Mouse (Mus musculus) C2C12 (cell line): ENCODE measurements at regions not wholly inside any gene's neighbourhood (a gene's known extent, or its start where the extent isn't known, plus 50 kb on each side); places are given as distances from the start of the nearest gene placed in this dataset.

Experiments
- CEBPB ChIP-seq: IDR thresholded peaks from one replicate; pipeline ENCODE4 v1.6.1; 2011; ENCODE audit warnings: low read depth, mild to moderate bottlenecking, control low read depth, moderate library complexity
- CTCF ChIP-seq: IDR thresholded peaks from one replicate; pipeline ENCODE4 v1.5.1; 2011; ENCODE audit not compliant: control insufficient read depth, insufficient read depth, insufficient read length
- FOSL1 ChIP-seq: IDR thresholded peaks from one replicate; pipeline ENCODE4 v1.8.0; 2011; ENCODE audit warnings: mild to moderate bottlenecking, low read length; ENCODE audit not compliant: poor library complexity, insufficient read depth, severe bottlenecking
- MAX ChIP-seq: IDR thresholded peaks from one replicate; pipeline ENCODE4 v1.6.1; 2011; ENCODE audit warnings: mild to moderate bottlenecking, control low read depth
- MYOD1 ChIP-seq: IDR thresholded peaks from one replicate; pipeline ENCODE4 v1.6.1; 2011; ENCODE audit warnings: low read depth; ENCODE audit not compliant: control insufficient read depth, insufficient read length
- MYOG ChIP-seq: IDR thresholded peaks from one replicate; pipeline ENCODE4 v1.6.1; 2011; ENCODE audit not compliant: control insufficient read depth, insufficient read length; ENCODE audit errors: extremely low read depth
- USF1 ChIP-seq: IDR thresholded peaks from one replicate; pipeline ENCODE4 v1.6.1; 2011; ENCODE audit warnings: low read depth, mild to moderate bottlenecking, control low read depth, moderate library complexity

DNA sequence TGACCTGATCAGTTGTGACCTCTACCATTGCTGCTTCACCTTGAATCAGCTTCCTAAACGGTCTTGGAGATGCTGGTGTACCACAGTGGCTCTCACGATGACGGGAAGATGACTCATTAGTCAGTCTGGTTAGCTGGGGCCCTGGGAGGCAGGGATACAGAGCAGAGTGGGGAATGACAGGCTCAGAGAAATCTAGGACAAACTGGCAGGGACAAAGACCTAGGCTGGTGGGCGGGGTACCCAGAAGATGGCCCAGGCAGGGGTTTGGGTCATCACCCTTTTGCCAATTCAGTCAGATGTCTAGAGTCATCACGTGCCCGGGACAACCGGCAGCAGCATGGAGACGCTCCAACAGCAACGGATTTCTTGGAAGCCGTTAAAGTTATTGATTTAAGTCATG lies 83.4 kb upstream of the Max start:
- no peak for TF ChIP-seq CTCF
- TF ChIP-seq USF1 = no peak
- no peak for TF ChIP-seq MYOG
- no peak for TF ChIP-seq MYOD1
- no peak for TF ChIP-seq MAX
- no peak for TF ChIP-seq CEBPB
- peak; percentile 75 for TF ChIP-seq FOSL1
